Mouse (Mus musculus) gonadal fat pad, adult 2 months (tissue): ENCODE measurements around the gene Ppfibp1. TPM values are rescaled to one million over a fixed set of nuclear protein-coding genes. Genes with fewer than 3 reads are reported as not detected.
"Not testable (repeated sequence)": the region's sequence is repeated elsewhere in the genome, so short reads cannot be mapped to it uniquely, and the experiment has no call there.

ENCODE experiments used
- DNase-seq: peaks from one replicate; pipeline ENCODE4 v3.0.0-alpha.2; 2012; ENCODE audit warnings: low read depth
- polyA plus RNA-seq: library from polyadenylated mRNA; depleted of rRNA; stranded (reverse); fragments of >200 nt; gene quantifications from 2 replicates; pipeline ENCODE4 v1.2.3, GENCODE M21; 2012; rRNA removed

Ppfibp1 gene
- 25.5 and 27.2 TPM in 2 replicates for polyA plus RNA-seq

DNA sequence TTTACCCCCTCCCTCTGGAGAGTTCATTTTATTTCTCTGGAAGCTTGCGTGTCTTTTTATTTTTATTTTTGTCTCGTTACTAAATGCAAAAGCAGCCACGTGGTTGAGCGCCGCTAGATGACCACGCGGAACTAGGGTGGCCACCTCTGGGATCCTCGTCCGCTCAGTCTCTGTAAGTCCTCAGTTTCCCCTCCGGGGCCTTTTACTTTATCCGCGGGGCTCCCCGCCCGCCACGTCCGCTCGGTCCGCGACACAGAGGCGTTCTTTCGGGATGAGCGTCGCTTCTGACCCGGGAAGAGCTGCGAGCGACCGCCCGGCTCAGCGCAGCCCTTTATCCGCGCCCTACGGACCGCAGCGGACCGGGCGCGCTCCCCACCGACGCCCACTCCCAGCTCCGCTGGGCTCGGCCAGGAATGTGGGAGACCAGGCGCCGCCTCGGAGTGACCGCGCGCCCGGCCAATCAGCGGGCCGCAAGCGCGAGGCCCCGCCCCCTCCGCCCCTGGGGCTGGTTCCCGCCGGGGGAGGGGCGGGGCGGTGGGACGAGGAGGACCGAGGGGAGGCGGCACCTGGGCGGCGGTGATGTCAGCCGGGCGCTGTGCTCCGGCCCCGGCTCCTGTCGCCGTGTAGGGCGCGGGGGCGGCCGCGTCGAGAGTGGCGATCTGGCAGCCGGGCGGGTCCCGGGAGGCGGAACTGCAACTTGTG is at the start of gene Ppfibp1:
TSS of gene Ppfibp1 (plus strand) at position 530 of the 702 bp plus-strand sequence.
- DNase-seq = no peak

DNA sequence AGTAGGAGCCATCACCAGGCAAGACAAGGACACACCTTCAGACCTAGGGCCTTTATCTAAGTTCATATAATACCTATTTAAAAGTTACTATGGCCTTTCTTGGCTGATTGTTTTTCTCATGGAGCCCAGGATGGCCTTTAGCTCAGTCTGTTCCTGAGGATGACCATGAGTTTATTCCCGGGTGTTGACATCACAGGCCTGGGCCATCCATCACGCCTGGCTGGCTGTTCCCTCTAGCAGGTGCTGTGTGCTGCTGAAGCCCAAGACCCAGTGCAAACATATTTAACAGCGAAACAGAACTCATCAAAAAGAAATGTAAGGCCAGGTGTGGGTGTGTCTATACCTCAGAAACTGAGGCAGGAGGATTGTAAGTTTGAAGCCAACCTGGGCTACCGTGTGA is 49.4 kb upstream of the Ppfibp1 start:
- DNase-seq = no peak

DNA sequence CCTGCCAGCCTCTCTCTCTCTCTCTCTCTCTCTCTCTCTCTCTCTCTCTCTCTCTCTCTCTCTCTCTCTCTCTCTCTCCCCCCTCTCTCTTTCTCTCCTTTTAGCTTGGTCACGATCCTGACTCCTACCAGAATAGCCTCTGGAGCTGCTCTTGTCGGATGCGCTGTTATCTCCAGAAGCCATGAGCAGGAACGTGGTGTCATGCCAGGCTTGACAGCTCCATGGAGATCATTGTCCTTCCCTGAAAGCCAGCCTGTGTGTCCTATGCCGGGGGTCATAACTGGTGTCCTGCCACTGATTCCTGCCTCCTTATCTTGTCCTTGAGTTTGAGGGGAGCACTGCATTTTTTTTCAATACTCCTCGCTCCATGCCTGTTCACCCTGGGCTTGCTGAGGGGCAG is 43.4 kb upstream of the Ppfibp1 start:
- DNase-seq = no peak

DNA sequence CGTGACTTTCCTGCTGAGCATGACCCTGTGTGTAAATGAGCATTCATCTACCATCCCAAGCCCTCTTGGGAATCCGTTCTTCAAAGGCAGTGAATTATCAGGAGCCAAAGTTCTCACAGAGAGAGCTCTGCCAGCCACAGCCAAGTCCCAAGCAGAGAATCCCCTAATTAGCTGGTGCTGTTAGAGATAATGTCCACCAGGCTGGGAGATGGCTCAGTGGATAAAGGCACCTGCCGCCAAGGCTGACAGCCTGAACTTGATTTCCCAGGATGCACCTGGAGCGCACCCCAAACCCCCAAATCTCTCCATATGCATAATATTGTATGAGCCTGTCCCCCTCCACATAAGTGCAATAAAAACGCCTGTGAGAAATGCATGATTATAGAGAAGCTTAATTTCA is 42.9 kb upstream of the Ppfibp1 start:
- DNase-seq = no peak

DNA sequence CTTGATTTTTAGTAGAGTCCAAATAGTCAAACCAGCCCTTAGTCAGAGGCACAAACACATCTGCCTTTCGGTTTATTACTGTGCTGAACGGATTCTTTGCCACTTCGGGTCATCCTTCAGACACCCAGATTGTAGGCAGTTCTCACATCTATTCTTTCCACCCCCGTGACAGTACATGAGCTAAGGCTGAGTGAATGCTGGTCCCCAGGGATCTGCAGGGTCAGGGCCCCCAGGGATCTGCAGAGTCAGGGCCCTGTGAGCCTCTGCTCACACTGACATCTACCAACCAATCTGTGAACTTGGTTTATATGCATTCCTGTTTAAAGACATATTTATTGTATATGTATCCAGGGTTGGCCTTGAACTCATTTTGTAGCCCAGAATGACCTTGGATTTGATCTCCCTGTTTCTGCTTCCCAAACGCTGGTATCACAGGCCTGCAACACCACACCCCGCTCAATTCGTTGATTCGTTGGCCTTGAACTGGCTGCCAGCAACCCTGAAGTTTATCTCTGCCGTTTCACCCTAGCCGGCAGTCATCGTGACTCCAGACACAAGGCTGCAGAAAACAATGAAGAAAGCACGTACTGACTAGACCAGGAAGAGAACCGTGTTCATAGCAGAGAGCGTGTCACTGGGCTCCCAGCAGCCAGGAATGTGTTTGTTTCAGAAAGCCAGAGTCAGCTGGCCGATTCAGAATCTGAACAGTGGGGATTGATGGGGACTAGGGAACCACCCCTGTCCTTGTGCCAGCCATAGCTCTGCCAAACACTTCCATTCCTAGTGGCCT is 42.1 kb upstream of the Ppfibp1 start:
- no peak for DNase-seq

DNA sequence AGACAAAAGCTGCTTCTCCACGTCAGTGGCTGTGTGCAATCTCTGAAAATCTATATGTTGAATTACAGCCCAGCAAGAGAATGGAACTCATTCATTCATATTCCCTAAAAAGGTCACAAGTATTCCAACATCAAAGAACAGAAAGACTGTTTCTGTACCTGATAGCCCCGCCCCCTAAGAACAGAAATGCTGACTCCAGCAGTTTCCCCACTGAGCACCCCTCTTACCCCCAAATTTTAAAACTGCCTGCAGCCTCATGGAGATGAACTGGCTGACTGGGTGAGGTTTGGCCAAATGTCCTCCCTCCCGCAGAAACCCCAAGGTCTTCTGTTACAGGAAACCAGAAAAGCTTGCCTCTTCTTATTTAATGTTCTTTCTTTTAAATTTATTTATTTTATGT is 40.9 kb upstream of the Ppfibp1 start:
- no peak for DNase-seq

DNA sequence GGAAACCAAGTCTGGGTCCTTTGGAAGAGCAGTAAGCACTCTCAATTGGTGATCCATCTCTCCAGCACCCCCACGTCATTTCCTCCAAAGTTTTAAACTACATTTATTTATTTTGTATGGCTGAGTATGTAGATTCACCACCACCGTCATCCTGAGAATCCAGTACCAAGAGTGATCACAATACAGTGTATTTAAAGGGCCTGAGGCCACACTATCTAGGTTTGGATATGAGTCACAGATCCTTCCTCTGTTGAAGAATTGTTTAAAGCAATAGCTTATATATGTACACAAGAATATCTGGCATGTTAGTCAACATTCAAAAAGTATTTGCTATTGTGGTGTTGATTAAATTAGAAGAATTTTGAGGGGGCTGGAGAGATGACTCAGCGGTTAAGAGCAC is 40.0 kb upstream of the Ppfibp1 start:
- DNase-seq = no peak

DNA sequence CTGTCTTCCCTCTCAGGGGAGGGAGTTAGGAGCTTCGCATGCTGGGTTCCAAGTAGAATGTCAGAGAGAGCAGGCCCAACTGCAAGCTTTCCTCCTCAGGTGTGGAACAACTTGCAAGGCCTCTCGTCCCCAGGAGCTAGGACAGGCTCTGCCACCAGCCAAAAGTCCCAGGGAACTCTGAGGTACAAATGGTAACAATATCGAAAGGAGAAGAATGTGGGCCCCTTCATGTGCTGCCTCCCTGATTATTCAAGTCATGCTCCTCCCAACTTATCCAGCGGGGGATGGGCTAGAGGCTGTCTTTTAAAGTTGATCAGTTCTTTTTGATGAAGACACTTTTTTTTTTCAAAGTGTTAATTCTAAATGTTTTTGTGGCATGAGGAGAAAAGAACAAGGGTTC is 38.2 kb upstream of the Ppfibp1 start, which contains the start of gene Smco2:
TSS of gene Smco2 (plus strand) at position 55 of the 400 bp plus-strand sequence.
- DNase-seq = no peak

DNA sequence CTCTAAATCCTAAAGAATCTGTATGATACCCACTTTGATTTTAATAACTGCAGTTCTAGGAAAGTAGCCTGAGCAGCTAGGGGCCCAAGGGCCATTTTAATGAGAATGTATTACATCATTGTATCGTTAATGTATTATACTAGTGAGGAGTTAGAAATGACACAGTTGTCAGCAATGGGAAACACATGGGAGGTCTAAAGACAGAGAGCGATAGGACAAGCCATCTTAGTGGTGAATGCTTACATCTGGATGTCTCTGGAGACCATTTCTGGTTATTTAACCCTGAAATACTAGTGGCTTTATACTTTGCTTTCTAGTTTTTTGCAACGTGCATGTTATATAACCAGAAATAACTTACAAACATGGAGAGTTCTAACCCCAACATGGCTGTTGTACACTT is 36.4 kb upstream of the Ppfibp1 start:
- no peak for DNase-seq

DNA sequence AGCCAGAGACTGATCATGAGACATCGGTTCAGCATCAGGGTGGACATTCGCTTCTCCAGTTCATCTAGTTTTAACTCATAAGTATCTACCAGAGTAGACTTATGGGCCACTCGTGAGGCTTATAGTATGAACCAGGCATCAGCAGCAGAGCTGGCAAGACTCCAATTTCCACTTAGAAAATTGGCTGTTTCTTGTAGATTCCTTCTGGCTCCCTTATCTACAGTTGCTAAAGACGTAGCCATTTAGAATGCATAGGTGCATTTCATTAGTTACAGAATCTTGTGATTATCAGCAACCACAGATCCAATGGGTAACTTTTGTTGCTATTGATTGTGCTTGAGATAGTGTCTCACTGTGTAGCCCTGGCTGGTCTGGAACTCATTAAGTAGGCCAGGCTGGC is 35.5 kb upstream of the Ppfibp1 start:
- no peak for DNase-seq

DNA sequence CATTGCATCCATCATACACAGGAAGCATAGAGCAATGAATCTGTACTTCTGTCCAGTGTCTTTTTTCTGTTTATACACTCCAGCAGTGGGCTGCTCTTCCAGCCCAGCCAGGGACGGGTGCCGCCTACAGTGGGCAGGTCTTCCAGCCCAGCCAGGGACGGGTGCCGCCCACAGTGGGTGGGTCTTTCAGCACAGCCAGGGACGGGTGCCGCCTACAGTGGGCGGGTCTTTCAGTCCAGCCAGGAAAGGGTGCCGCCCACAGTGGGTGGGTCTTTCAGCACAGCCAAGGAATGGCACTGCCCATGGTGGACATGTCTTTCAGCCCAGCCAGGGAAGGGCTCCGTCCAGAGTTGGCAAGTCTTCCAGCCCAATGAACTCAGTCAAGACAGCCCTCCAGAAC is 33.1 kb upstream of the Ppfibp1 start:
- DNase-seq = no peak

DNA sequence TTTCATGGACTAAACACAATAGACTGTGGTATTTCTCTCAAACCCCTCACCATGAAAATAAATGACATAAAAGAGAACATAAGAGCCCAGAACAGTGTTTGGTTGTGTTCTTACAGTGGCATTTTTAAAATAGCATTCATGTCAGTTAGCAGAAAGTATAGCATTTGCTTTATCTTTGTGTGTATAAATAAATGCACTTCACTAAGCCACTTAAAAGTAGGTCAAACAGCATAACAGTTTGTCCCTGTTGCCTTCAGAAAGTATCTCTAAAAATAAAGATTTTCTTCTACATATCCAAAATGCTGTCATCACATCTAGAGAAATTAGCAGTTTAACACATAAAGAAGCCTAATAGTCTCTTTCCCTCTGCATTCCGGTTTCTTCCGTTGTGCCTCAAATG is 30.9 kb upstream of the Ppfibp1 start:
- no peak for DNase-seq

DNA sequence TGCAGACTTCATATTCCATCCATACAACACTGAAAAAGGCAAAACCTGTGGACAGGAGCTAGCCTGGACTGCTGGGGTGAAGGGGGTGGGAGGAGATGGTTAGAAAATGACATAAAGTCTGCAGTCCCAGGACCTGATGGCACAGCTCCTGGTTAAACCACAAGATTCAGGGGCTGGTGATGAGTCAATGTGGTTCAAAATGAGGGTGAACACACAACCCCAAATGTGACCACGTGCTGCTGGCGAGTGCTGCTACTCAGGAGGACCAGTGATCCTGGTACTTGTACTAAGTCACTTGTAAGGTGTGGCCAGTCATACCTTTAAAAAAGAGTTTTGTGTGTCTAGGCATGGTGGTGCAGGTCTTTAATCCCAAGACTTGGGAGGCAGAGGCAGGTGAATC is 25.1 kb upstream of the Ppfibp1 start:
- no peak for DNase-seq

DNA sequence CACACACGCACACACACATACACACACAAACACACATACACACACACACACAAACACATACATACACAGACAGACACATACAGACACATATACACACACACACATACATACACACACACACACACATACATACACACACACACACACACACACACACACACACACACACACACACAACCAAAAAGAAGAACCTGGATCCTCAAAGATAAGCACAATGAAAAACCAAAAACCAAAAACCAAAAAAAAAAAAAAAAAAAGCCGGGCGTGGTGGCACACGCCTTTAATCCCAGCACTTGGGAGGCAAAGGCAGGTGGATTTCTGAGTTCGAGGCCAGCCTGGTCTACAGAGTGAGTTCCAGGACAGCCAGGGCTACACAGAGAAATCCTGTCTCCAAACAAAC is 23.9 kb upstream of the Ppfibp1 start:
- DNase-seq = not testable (repeated sequence)

DNA sequence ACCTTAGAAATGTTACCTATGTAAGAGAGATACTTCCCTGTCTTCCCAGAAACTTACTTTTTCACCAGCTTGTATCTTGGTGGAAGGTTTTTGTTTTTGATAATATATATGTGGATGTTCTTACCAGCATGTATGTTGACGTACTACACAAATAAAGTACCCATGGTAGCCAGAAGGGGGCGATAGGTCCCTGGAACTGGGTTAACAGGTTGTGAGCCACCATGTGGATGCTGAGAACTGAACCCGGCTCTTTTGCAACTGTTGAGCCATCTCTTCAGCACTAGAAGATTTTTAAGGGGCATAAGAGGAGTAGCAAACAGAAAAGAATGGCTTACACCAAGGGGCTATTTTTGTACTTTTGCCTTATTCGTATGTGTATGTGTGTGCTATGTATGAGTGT is 22.6 kb upstream of the Ppfibp1 start:
- no peak for DNase-seq

DNA sequence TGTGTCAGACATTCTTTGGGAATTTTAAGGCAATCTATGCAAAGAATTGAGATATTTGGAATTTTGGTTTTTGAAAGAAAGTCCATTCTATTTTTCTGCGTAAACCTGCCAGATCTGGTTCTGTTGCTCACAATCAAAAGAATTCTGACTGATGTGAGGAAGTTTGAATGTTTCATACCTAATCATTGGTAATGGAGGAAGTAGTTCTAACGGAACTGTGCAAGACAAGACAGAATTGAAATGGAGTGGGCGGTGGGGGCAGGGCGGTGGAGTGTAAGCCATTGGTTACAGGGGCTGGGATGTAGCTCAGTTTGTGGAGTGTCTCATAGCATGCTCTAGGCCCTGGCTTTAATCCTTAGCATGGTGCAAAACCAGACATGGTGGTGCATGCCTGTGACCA is 16.3 kb upstream of the Ppfibp1 start:
- no peak for DNase-seq

DNA sequence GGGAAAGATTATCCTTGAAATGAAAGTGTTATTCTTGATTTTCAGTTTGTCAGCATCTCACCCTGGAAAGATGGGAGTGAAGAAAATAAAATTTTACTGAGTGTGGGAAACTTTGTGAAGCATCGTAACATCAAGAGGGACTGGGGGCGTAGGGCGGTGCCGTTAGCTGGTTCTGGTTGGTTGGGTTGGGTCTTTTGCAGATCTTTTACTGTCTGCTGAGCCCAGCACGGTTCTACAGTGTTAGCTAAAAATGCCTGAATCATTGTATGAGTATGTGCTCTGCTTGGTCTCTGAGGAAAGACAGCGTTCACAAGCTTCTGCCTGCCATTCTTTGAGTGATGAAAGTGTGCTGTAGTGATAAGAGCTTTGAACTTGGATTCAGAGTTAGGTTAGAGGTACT is 13.9 kb upstream of the Ppfibp1 start:
- no peak for DNase-seq

DNA sequence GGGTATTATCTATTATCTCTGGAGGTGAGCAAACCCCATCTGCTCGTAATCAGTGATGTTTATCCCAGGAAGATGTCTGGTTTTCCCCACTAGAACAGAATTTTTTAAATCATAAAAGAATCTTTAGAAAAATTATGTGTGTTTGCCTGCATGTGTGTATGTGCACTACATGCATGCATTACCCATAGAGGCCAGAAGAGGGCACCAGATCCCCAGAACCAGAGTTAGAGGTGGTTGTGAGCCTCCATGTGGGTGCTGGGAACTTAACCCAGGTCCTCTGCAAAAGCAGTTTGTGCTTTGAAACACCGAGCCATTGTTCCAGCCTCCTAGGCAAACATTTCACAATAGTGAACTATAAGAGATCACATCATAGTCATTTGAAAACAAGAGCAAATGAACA is 11.5 kb upstream of the Ppfibp1 start:
- no peak for DNase-seq

DNA sequence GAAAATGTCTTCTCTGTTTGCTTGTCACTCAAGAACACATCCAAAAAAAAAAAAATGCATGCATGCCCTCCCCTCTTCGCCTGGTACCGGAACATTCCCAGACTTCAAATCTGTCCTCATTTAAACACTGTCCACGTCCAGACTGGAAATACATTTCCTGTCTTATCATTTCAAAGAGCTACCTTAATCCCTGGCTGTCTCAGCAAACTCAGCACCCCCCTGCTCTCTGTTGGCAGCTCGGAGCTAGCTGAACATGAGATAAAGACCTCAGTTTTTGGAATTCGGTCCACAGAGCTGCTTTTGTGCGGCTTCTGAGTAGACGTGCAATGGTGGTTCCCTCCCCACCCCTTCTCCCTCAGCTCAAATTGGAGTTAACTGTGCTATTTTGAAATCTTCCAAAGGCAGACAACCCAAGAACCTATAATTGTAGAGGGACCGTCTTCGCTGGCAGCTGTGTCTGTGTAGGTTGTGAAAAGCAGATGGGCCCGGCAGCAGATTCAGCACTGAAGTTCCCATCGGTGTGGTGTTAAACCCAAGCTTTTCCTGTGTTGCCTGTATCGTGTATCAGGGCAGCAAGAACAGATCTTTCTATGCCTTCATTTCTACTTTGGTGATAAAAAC is 10.8 kb upstream of the Ppfibp1 start:
- DNase-seq = no peak

DNA sequence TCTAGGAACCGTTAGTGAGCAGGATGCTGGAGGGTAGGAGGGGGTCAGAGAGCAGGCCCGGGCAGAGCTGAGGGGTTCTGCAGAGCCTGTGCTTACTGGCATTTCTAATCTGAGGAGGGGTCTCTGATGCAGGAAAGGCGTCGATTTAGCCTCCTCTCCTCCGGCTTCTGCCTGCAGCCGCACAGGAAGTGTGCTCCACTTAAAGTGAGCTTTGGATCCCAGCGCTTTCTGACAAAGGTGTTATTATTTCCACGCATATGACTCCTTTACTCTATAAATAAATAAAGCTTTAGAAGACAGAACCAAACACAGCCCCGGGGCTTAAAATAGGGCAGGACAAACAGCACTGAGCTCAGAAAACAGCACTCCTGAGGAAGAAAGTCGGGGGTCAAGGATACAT is 9.4 kb upstream of the Ppfibp1 start:
- no peak for DNase-seq

DNA sequence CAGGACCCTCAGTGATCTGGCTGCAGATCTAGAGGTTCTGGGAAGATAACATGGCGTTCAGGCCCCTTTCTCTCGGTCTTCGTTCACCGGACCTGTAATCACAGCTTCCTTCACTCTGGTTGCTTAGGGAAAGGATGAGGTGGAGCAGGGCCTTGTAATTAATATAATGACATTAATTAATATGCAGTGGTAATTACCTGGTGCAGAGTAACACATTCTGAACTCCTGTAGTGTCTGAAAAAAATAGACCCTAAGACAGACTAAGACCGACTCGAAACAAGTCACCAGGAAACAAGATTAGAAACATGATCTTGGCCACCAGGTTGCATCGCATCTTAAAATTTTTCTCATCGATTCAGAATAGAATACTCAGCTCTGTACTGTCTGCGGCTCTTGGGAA is 8.4 kb upstream of the Ppfibp1 start:
- no peak for DNase-seq

DNA sequence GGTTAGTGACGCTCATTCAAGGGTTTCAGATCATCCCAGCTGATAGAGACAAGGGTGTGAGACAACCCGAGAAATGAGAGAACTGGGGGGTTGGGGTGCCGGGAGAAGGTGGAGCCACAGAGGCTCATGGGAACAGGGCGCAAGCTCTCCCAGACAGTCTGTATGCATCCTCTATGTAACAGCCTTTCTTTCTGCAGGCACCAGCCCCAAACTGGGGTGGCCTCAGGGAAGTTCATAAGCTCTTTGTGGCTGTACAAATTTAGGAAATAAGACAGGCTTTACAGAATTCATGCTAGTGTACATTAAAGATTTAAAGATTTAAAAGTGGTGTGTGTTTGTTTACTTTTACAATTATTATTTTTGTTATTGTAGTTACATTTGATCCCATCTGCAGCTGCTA is 8.0 kb upstream of the Ppfibp1 start:
- no peak for DNase-seq
